Mouse (Mus musculus): ENCODE measurements at regions not wholly inside any gene's neighbourhood (a gene's known extent, or its start where the extent isn't known, plus 50 kb on each side); places are given as distances from the start of the nearest gene placed in this dataset.

DNA sequence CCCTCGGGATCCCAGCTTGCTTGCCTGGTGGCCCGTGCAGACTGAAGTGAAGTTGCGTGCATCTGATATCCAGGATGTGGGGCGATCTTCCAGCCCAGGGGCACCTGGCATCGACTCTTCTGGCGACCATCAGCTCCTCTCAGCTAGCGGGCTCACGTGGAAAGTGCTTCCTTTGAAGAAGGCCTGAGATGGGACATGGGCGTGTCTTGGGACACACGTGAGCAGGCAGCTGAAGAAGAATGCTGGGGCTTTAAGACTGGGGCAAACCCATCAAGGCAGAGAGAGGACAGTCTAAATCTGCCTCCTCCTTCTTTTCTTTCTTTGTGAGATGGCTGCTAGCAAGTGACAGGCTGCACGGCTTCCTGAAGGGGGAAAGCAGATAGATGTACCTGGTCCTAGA, 142.3 kb upstream of the Mrps10 start:
- TF ChIP-seq CTCF (IDR thresholded peaks at IDR 0.05; ENCODE audit: low read depth, low read length): no peak
- no peak for TF ChIP-seq POLR2A (IDR thresholded peaks at IDR 0.05; ENCODE audit: extremely low read depth, insufficient read depth, low read length)

Data from liver, adult 2 months (tissue).